Mouse (Mus musculus) lung, embryonic 15.5 days (tissue): ENCODE measurements around the gene Slc22a23. TPM values are rescaled to one million over a fixed set of nuclear protein-coding genes. Genes with fewer than 3 reads are reported as not detected.

Experiments used
- ATAC-seq: fragments of 200-750 bp; cut with Nextera tagmentation; 2 replicates; pipeline ENCODE4 v1.8.0; 2017; ENCODE audit warnings: moderate number of reproducible peaks, borderline replicate concordance; ENCODE audit not compliant: low FRiP score, low TSS enrichment; ENCODE audit errors: extremely low read depth
- H3K27ac ChIP-seq: fragments of 300-500 bp; sonication (generic); 2 replicates; pipeline ENCODE4 v1.5.1; 2015; ENCODE audit warnings: moderate library complexity, mild to moderate bottlenecking, inconsistent platforms
- H3K27me3 ChIP-seq: fragments of 300-500 bp; sonication (generic); 2 replicates; pipeline ENCODE4 v1.6.1; 2015; ENCODE audit warnings: inconsistent platforms
- H3K36me3 ChIP-seq: fragments of 300-500 bp; sonication (generic); 2 replicates; pipeline ENCODE4 v1.6.1; 2015; ENCODE audit warnings: inconsistent platforms
- H3K4me1 ChIP-seq: fragments of 300-500 bp; sonication (generic); 2 replicates; pipeline ENCODE4 v1.6.1; 2015; ENCODE audit warnings: inconsistent platforms
- H3K4me2 ChIP-seq: fragments of 300-500 bp; sonication (generic); 2 replicates; pipeline ENCODE4 v1.6.1; 2015; ENCODE audit warnings: inconsistent platforms, mild to moderate bottlenecking, moderate library complexity
- H3K4me3 ChIP-seq: fragments of 300-500 bp; sonication (generic); 2 replicates; pipeline ENCODE4 v1.5.1; 2015; ENCODE audit warnings: mild to moderate bottlenecking, inconsistent platforms
- H3K9ac ChIP-seq: fragments of 300-500 bp; sonication (generic); 2 replicates; pipeline ENCODE4 v1.6.1; 2015; ENCODE audit warnings: inconsistent platforms
- H3K9me3 ChIP-seq: fragments of 300-500 bp; sonication (generic); 2 replicates; pipeline ENCODE4 v1.6.1; 2016; ENCODE audit warnings: inconsistent platforms
- WGBS: fragments of 180-500 bp; shearing (Covaris S2); methylation state at CpG from one replicate; pipeline ENCODE4 v1.1.7; 2015; 5-methylcytosine and 5-hydroxymethylcytosine counted together
- polyA plus RNA-seq: library from polyadenylated mRNA; unstranded; fragments of >200 nt; fragmentation: Nextera tagmentation; extraction: Ambion mirVana; gene quantifications from 2 replicates; pipeline ENCODE4 v1.2.1, GENCODE M21; 2015

Gene Slc22a23
- polyA plus RNA-seq, 1 experiment from 2014 or later, result 4.1 TPM

- Histone ChIP-seq H3K9ac (no peak overlapping the region), H3K4me3 (no peak overlapping the region), H3K27ac (no peak overlapping the region), H3K9me3 (no peaks in the 10 kb centered on the region), H3K36me3 (no peaks in the 10 kb centered on the region), H3K27me3 (no peaks in the 10 kb centered on the region), H3K4me1 (no peaks in the 10 kb centered on the region), H3K4me2 (no peak overlapping the region)
- WGBS, result 83% methylated on average over 2 of the region's 2 CpGs
- no peak for ATAC-seq
Measured at GRCm38 (mm10) chr13:34334847-34335246, 10.1 kb downstream of the Slc22a23 start.

GRCm38 (mm10) chr13:34332762-34333161 lies 12.2 kb downstream of the Slc22a23 start:
- H3K4me1 ChIP-seq, result no peaks in the 10 kb centered on the region
- no peaks in the 10 kb centered on the region for H3K9me3 ChIP-seq
- H3K27me3 ChIP-seq, result no peaks in the 10 kb centered on the region
- H3K4me2 ChIP-seq, result no peak overlapping the region
- H3K4me3 ChIP-seq, result no peak overlapping the region
- no peaks in the 10 kb centered on the region for H3K36me3 ChIP-seq
- no peak overlapping the region for H3K9ac ChIP-seq
- 25% methylated on average over 7 of the region's 7 CpGs for WGBS
- no peak overlapping the region for H3K27ac ChIP-seq
- 0 out of 2 replicates have a peak, but pooled peaks have one; percentile 68 for ATAC-seq

- Histone ChIP-seq H3K9ac (no peak overlapping the region), H3K36me3 (no peaks in the 10 kb centered on the region), H3K9me3 (no peaks in the 10 kb centered on the region), H3K27ac (no peak overlapping the region), H3K4me2 (no peak overlapping the region), H3K4me3 (no peak overlapping the region), H3K4me1 (no peaks in the 10 kb centered on the region), H3K27me3 (no peaks in the 10 kb centered on the region)
- ATAC-seq, result no peak
- WGBS, result 81% methylated on average over 7 of the region's 7 CpGs
Measured at GRCm38 (mm10) chr13:34331399-34332186, 13.4 kb downstream of the Slc22a23 start.

- H3K4me2 ChIP-seq, result no peak overlapping the region
- no peaks in the 10 kb centered on the region for H3K4me1 ChIP-seq
- H3K27me3 ChIP-seq, result no peaks in the 10 kb centered on the region
- H3K9ac ChIP-seq, result no peak overlapping the region
- no peaks in the 10 kb centered on the region for H3K36me3 ChIP-seq
- H3K9me3 ChIP-seq, result no peaks in the 10 kb centered on the region
- no peak overlapping the region for H3K4me3 ChIP-seq
- no peak overlapping the region for H3K27ac ChIP-seq
- 78% methylated on average over 4 of the region's 4 CpGs for WGBS
- ATAC-seq, result peak; percentile 60; the same call in 1 of the 2 replicates
Measured at GRCm38 (mm10) chr13:34329589-34329988, 15.4 kb downstream of the Slc22a23 start.

GRCm38 (mm10) chr13:34326992-34327391 lies 18.0 kb downstream of the Slc22a23 start:
- no peak overlapping the region for H3K27ac ChIP-seq
- H3K9ac ChIP-seq, result no peak overlapping the region
- ATAC-seq, result no peak
- H3K36me3 ChIP-seq, result no peaks in the 10 kb centered on the region
- WGBS, result 79% methylated on average over 1 of the region's 1 CpGs
- 0 out of 2 replicates have a peak, but pooled peaks cover 8% of the 10 kb centered on the region for H3K4me1 ChIP-seq
- no peak overlapping the region for H3K4me3 ChIP-seq
- H3K9me3 ChIP-seq, result no peaks in the 10 kb centered on the region
- no peak overlapping the region for H3K4me2 ChIP-seq
- H3K27me3 ChIP-seq, result no peaks in the 10 kb centered on the region

- WGBS, result 43% methylated on average over 2 of the region's 2 CpGs
- Histone ChIP-seq H3K4me1 (0 out of 2 replicates have a peak, but pooled peaks cover 8% of the 10 kb centered on the region), H3K27ac (0 out of 2 replicates have a peak overlapping the region, but pooled peaks have one; percentile 18), H3K9me3 (no peaks in the 10 kb centered on the region), H3K27me3 (no peaks in the 10 kb centered on the region), H3K36me3 (no peaks in the 10 kb centered on the region), H3K4me3 (no peak overlapping the region), H3K4me2 (no peak overlapping the region), H3K9ac (no peak overlapping the region)
- ATAC-seq, result no peak
Measured at GRCm38 (mm10) chr13:34323361-34323760, 21.6 kb downstream of the Slc22a23 start.

- H3K27ac ChIP-seq, result no peak overlapping the region
- 0 out of 2 replicates have a peak, but pooled peaks cover 8% of the 10 kb centered on the region for H3K4me1 ChIP-seq
- no peaks in the 10 kb centered on the region for H3K9me3 ChIP-seq
- WGBS, result 82% methylated on average over 4 of the region's 4 CpGs
- no peak overlapping the region for H3K9ac ChIP-seq
- H3K36me3 ChIP-seq, result no peaks in the 10 kb centered on the region
- no peak overlapping the region for H3K4me2 ChIP-seq
- ATAC-seq, result no peak
- H3K27me3 ChIP-seq, result no peaks in the 10 kb centered on the region
- no peak overlapping the region for H3K4me3 ChIP-seq
Measured at GRCm38 (mm10) chr13:34320482-34320881, 24.5 kb downstream of the Slc22a23 start.

GRCm38 (mm10) chr13:34317051-34317450 lies 27.9 kb downstream of the Slc22a23 start:
- Histone ChIP-seq H3K36me3 (no peaks in the 10 kb centered on the region), H3K27ac (no peak overlapping the region), H3K9ac (no peak overlapping the region), H3K4me3 (no peak overlapping the region), H3K4me2 (no peak overlapping the region), H3K27me3 (no peaks in the 10 kb centered on the region), H3K9me3 (no peaks in the 10 kb centered on the region), H3K4me1 (no peaks in the 10 kb centered on the region)
- 57% methylated on average over 4 of the region's 4 CpGs for WGBS
- no peak for ATAC-seq

- H3K4me2 ChIP-seq, result no peak overlapping the region
- 72% methylated on average over 6 of the region's 6 CpGs for WGBS
Measured at GRCm38 (mm10) chr13:34316511-34316910, 28.5 kb downstream of the Slc22a23 start.

GRCm38 (mm10) chr13:34313033-34313491 lies 31.9 kb downstream of the Slc22a23 start:
- ATAC-seq, result no peak
- no peaks in the 10 kb centered on the region for H3K9me3 ChIP-seq
- H3K4me2 ChIP-seq, result no peak overlapping the region
- no peak overlapping the region for H3K27ac ChIP-seq
- no peak overlapping the region for H3K4me3 ChIP-seq
- no peak overlapping the region for H3K9ac ChIP-seq
- H3K36me3 ChIP-seq, result no peaks in the 10 kb centered on the region
- peaks cover 3% of the 10 kb centered on the region; the same call in 1 of the 2 replicates for H3K4me1 ChIP-seq
- WGBS, result 70% methylated on average over 4 of the region's 4 CpGs
- no peaks in the 10 kb centered on the region for H3K27me3 ChIP-seq

More at GRCm38 (mm10) chr13:34316511-34316910, 28.5 kb downstream of the Slc22a23 start:
- H3K27ac ChIP-seq, result no peak overlapping the region
- no peaks in the 10 kb centered on the region for H3K4me1 ChIP-seq
- H3K36me3 ChIP-seq, result no peaks in the 10 kb centered on the region
- no peaks in the 10 kb centered on the region for H3K9me3 ChIP-seq
- no peak overlapping the region for H3K4me3 ChIP-seq
- H3K9ac ChIP-seq, result no peak overlapping the region
- no peaks in the 10 kb centered on the region for H3K27me3 ChIP-seq
- ATAC-seq, result no peak

GRCm38 (mm10) chr13:34312346-34313002 lies 32.5 kb downstream of the Slc22a23 start:
- H3K27ac ChIP-seq, result no peak overlapping the region
- no peaks in the 10 kb centered on the region for H3K9me3 ChIP-seq
- H3K27me3 ChIP-seq, result no peaks in the 10 kb centered on the region
- no peak for ATAC-seq
- peaks cover 7% of the 10 kb centered on the region; the same call in 1 of the 2 replicates for H3K4me1 ChIP-seq
- no peak overlapping the region for H3K9ac ChIP-seq
- H3K4me2 ChIP-seq, result no peak overlapping the region
- no peaks in the 10 kb centered on the region for H3K36me3 ChIP-seq
- WGBS, result 91% methylated on average over 2 of the region's 2 CpGs
- H3K4me3 ChIP-seq, result no peak overlapping the region

- H3K9ac ChIP-seq, result no peak overlapping the region
- H3K9me3 ChIP-seq, result no peaks in the 10 kb centered on the region
- no peak overlapping the region for H3K4me2 ChIP-seq
- WGBS, result 75% methylated on average over 2 of the region's 2 CpGs
- H3K27me3 ChIP-seq, result no peaks in the 10 kb centered on the region
- H3K4me1 ChIP-seq, result peaks cover 7% of the 10 kb centered on the region; the same call in 1 of the 2 replicates
- no peak overlapping the region for H3K4me3 ChIP-seq
- H3K36me3 ChIP-seq, result no peaks in the 10 kb centered on the region
- no peak for ATAC-seq
- H3K27ac ChIP-seq, result no peak overlapping the region
Measured at GRCm38 (mm10) chr13:34311593-34311992, 33.4 kb downstream of the Slc22a23 start.
